Comparison of ENCODE assay signal across 18 mouse cellular contexts in genomic region chr1:38058417-38058816, GRCm38 (mm10).
"Had no signal": no experiment of that assay in that cellular context is flagged by ENCODE, and none has a peak within 500 bp of the region (broad histone marks: within the 10 kb centered on the region; RNA-seq: fewer than 3 reads in every experiment).

No protein-coding gene starts in this region.

- H3K27me3 ChIP-seq: lung, embryonic 15.5 days; megakaryocyte, embryonic 14.5 days; midbrain, embryonic 13.5 days; midbrain, embryonic 15.5 days; neural tube, embryonic 13.5 days; neural tube, embryonic 15.5 days had no signal

- H3K4me1 ChIP-seq: lung, embryonic 15.5 days; midbrain, embryonic 13.5 days; midbrain, embryonic 15.5 days; neural tube, embryonic 13.5 days; neural tube, embryonic 15.5 days had no signal

- H3K4me3 ChIP-seq: lung, embryonic 15.5 days; megakaryocyte, embryonic 14.5 days; midbrain, embryonic 13.5 days; midbrain, embryonic 15.5 days; neural tube, embryonic 13.5 days; neural tube, embryonic 15.5 days had no signal

- H3K27ac ChIP-seq: lung, embryonic 15.5 days; macrophage; midbrain, embryonic 13.5 days; midbrain, embryonic 15.5 days; neural tube, embryonic 13.5 days; neural tube, embryonic 15.5 days had no signal

- H3K9me3 ChIP-seq: lung, embryonic 15.5 days; megakaryocyte, embryonic 14.5 days; midbrain, embryonic 13.5 days; midbrain, embryonic 15.5 days; neural tube, embryonic 13.5 days; neural tube, embryonic 15.5 days had no signal

- H3K9ac ChIP-seq: lung, embryonic 15.5 days; midbrain, embryonic 13.5 days; midbrain, embryonic 15.5 days; neural tube, embryonic 13.5 days; neural tube, embryonic 15.5 days had no signal

- DNase-seq: lung, adult 2 months; lung, postnatal 14 days; lung, postnatal 36 days; retina, postnatal 1 day; right cerebral cortex, adult 18-20 months; right cerebral cortex, postnatal 25 days; right cerebral cortex, postnatal 4 days; spleen, adult 18-20 months; thymus, adult 18-20 months; thymus, postnatal 14 days; thymus, postnatal 4 days had no signal
